Mouse (Mus musculus) embryo, embryonic 11.5 days (tissue): ENCODE results near the gene Mroh3.

ENCODE experiments used
- DNase-seq: peaks from one replicate; pipeline ENCODE4 v3.0.0-alpha.2; 2012; ENCODE audit warnings: low read depth, low spot score

Gene Mroh3

GRCm38 (mm10) chr1:136228328-136229039, 15.9 kb upstream of the Mroh3 start:
- DNase-seq: no peak

- DNase-seq: no peak
These were observed 15.2 kb upstream of the Mroh3 start for GRCm38 (mm10) chr1:136227870-136228269.

DNA sequence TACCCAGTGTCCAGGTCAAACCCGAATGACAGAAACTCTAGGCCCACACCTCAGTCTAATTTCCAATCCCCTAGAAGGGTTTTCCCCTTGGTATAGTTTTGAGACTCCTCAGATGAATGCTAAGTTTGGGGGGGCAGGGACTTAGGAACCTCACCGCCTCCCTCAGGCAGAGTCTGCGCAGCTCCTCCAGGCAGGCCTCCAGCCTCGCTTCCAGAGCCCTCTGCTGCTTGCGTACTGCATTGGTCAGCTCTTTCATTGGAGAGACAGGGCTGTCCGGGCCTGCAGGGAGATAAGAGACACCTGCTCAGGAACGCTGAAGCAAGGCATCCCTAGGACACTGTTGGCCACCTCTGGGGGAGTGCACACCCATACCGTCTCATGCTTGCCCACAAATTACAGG, 14.0 kb upstream of the Mroh3 start:
- no peak for DNase-seq

DNA sequence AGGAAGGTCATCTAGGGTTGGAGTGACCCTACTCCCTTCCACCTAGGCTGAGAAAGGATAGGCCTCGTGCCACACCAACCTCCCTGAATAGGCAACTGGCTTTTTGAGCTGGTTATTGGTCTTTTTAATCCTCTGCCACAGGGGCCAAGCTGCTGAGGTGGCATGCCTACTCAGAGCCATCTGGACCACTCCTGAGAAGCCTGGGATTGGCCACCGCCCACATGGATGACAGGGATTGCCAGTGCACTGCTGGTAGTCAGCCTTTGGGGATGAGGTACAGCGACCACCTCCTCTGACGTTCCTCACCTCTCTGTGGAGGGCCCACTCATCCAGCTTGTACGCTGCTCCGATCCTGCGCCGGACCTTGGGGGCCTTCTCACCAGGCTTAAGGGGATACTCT, 13.2 kb upstream of the Mroh3 start:
- DNase-seq: no peak

- no peak for DNase-seq
These were observed 11.2 kb upstream of the Mroh3 start for GRCm38 (mm10) chr1:136223758-136224342.

GRCm38 (mm10) chr1:136222386-136222785, 9.8 kb upstream of the Mroh3 start:
- no peak for DNase-seq

DNA sequence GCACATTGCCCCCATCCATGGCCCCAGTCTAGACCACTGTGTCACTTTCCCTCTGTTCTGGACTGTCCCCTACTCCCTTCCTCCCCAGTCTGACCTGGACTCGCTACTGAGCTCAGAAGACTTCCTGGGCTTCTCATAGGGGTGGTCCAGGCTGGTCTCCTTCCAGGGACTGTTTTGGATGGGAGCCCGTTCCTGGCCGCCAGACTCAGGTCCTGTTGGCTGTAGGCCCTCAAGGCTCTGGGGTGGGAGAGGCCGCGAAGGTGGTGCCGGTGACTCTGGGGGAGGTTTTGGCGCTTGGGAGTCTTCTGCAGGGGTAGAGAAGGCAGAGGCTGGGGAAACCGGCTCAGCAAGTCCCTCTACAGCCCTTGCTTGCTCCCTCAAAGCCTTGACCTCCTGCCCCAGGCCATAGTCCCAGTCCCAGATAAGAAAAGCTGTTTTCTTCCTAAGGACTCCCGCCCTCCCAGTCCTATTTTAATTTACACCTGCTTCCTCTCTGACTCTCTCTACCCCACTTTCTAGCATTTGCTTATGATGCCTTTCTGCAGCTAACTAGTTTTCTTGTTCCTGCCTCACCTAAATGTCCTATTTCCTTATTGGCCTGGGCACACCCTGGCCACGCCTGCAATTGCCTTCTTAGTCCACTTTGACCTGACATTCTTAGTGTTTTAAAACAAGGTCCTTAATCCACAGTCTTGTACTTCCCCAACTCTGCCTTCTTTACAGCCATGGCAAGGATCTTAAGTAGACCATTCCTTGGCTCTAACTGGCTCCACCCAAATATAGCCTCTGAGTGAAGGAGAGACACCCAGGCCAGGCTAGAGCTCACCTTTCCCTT, 7.6 kb upstream of the Mroh3 start:
- DNase-seq: no peak

GRCm38 (mm10) chr1:136214304-136214703, 1.7 kb upstream of the Mroh3 start:
- DNase-seq: no peak

GRCm38 (mm10) chr1:136190033-136190432, 22.6 kb downstream of the Mroh3 start:
- DNase-seq: no peak

DNA sequence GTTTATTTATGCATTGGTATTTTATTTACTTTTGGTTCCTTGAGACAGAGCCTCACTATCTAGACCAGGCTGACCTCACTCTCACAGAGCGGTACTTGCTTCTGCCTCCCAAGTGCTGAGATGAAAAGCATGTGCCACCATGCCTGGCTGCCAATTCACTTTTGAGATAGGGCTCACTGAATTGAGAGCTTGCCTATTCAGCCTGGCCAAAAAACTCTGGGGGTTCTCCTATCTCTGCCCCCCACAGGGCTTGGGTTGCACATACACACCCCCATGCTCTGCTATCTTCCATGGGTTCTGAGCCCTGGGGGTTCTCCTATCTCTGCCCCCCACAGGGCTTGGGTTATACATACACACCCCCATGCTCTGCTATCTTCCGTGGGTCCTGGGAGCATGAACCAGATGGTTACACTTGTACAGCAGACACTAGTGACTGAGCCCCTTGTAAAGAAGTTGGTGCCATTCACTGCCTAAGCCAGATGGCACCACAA, 33.1 kb downstream of the Mroh3 start:
- DNase-seq: no peak

DNA sequence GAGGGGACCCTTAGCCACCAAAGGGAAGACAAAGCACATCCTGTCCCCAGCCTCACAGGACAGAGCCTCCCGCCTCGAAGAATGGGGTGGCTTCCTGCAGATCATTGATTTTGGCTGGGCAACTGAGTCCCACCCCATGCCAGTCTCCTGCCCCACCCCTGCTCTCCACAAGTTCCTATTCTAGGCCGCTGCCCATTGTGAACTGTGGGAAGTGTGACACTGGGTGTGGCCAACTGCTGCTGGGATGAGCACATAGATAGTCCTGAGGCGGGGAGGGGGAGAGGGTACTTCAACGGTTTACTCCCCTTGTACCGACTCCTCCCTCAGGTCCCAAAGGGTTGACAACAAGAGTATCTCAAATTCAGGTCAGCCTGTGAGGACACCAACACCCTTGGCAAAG, 33.9 kb downstream of the Mroh3 start:
- no peak for DNase-seq

DNA sequence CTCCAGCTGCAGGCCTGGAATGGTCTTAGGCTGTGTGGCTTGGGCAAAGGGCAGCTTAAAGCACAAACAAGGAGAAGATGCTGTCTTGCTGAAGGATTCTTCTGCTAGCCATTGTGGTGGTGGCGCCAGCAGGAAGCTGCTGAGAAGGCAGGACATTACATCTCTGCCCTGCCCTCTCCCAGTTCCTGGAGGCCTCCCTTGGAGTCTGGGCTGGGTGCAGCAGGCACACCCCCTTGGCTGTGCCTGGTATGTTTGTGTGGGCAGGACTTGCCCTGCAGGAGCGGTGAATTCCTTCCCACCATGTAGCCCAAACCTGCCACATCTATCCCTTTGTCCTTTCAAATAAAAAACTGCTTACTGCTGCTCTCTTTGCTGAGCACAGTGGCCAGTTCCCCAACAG, 35.5 kb downstream of the Mroh3 start:
- DNase-seq: no peak

GRCm38 (mm10) chr1:136175183-136175582, 37.4 kb downstream of the Mroh3 start:
- DNase-seq: peak; percentile 46

DNA sequence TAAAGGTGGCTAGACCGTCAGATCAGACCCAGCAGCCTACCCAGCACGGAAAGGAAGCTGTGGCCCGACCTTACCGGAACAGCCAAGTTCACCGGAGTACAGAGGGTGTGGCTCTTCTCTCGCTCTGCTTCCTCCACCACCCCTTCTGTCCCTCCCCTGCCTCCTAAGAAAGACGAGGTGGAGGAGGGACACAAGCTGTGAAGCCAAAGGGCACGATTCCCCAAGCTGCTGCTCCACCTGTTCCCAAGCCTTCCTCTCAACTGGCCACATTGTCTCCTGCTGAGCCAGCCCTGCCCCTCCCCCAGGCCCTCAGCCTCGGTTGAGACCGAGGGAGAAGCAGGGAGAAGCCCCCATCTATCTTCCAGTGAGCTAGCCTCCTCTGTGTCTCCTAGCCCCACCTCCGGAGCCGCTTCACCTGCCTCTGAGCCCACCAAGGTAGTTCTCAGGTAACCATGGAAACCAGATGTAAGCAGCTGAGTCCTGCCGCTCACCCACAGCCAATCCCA, 38.5 kb downstream of the Mroh3 start:
- no peak for DNase-seq

GRCm38 (mm10) chr1:136172696-136173095, 39.9 kb downstream of the Mroh3 start:
- no peak for DNase-seq

GRCm38 (mm10) chr1:136170109-136170508, 42.5 kb downstream of the Mroh3 start:
- DNase-seq: peak; percentile 73

- no peak for DNase-seq
These were observed 45.0 kb downstream of the Mroh3 start for GRCm38 (mm10) chr1:136167657-136168056.

DNA sequence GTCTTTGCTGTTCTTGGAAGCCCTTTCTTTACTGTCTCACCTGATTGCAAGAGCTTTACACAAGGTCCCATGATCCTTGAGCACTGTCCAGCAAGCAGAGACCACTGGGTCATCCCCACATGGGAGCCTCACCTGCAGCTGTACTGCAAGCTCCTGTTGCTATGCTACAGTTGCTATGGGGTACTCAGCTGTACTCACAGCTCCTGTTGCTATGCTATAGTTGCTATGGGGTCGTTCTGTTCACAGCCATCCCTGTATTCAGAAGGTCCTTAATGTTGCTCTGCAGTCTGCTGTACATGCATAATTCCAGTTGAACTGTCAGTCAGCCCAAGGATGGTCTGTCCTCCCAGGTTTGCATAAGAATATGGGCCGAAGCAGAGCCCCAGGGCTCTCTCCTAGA, 47.2 kb downstream of the Mroh3 start:
- no peak for DNase-seq

- no peak for DNase-seq
These were observed 51.2 kb downstream of the Mroh3 start for GRCm38 (mm10) chr1:136161333-136161921.

GRCm38 (mm10) chr1:136160930-136161329, 51.7 kb downstream of the Mroh3 start:
- DNase-seq: no peak

- DNase-seq: no peak
These were observed 52.3 kb downstream of the Mroh3 start for GRCm38 (mm10) chr1:136160297-136160696.

DNA sequence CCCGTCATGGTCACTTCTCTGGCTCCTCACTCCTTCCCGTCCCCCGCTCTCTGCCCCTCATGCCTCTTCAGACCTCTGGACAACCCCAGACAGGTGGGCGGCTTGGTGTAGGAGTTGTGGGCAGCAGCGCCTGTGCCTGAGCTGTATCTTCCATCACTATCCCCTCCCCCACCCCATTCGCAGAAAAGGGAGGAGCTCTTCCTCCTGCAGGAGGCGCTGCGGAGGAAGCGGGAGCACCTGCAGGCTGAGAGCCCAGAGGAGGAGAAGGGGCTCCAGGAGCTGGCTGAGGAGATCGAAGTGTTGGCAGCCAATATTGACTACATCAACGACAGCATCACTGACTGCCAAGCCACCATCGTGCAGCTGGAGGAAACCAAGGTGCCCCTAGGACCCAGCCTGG, 52.8 kb downstream of the Mroh3 start:
- no peak for DNase-seq
